9 mouse cellular contexts compared by ENCODE assay signal in the genomic region with DNA sequence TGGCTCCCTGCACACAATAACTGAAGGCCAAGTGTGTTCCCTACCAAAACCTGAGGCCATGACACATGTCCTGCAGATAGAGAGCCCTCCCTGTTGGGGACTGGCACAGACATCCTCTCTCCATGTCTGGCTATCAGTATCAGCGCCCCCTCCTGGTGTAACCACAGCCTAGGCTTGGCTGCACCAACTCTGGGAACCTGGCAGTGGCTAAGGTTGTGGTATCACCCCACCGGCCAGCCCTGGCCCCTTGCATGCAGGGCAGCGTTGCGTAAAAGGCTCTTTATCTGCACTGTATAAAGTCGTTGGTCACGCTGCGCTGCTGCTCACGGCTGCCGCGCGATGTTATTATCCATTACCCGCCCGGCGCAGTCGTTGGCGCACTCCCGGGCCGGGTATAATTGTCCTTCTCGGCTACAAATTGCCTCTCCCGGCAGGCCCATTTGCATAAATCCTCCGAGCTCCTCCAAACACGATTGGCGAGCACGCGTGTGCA. TPM values are rescaled to one million over a fixed set of nuclear protein-coding genes. Genes with fewer than 3 reads are reported as not detected.
DNase-seq lines count a peak whose midpoint lies in the region; ATAC-seq and TF ChIP-seq lines count a peak whose summit lies in the region.
"Had no signal": no experiment of that assay in that cellular context is flagged by ENCODE, and none has a peak within 500 bp of the region (broad histone marks: within the 10 kb centered on the region; RNA-seq: fewer than 3 reads in every experiment).

No protein-coding gene starts in this region.

- no peak overlapping the region for H3K4me3 ChIP-seq in spleen, adult 2 months (ENCODE audit: extremely low read depth, insufficient read depth, insufficient read length)
- peak overlapping the region; percentile 13; the same call in 1 of the 2 replicates for H3K4me3 ChIP-seq in forebrain, embryonic 10.5 days
- no peak overlapping the region for H3K4me3 ChIP-seq in lung, embryonic 15.5 days
- H3K4me3 ChIP-seq: erythroblast, embryonic 14.5 days had no signal

- DNase-seq in spleen, adult 2 months (ENCODE audit: low read depth in 1 of 2, low spot score in 2 of 2) = no peak
- no peak for DNase-seq in spleen, adult 18-20 months
- peak; percentile 91 for DNase-seq in brain, embryonic 14.5 days (ENCODE audit: low read depth)
- DNase-seq in forebrain, embryonic 10.5 days (ENCODE audit: extremely low spot score, low spot score) = peak; percentile 48
- DNase-seq in kidney, adult 11 months = peak; percentile 53
- DNase-seq in retina, postnatal 1 day = peak; percentile 70
- no peak for DNase-seq in urinary bladder, postnatal 25 days (ENCODE audit: low spot score)

- ATAC-seq in lung, embryonic 15.5 days (ENCODE audit: borderline replicate concordance, extremely low read depth, low FRiP score, low TSS enrichment) = no peak

- H3K27me3 ChIP-seq in spleen, adult 2 months (ENCODE audit: control insufficient read depth, insufficient read depth, low read length) = no peaks in the 10 kb centered on the region
- H3K27me3 ChIP-seq in forebrain, embryonic 10.5 days (ENCODE audit: poor library complexity, severe bottlenecking) = no peaks in the 10 kb centered on the region
- H3K27me3 ChIP-seq in lung, embryonic 15.5 days = no peaks in the 10 kb centered on the region

- H3K4me2 ChIP-seq in lung, embryonic 15.5 days = no peak overlapping the region

- WGBS in spleen, adult 2 months = 91% methylated on average over 25 of the region's 25 CpGs
- 74% methylated on average over 25 of the region's 25 CpGs for WGBS in forebrain, embryonic 10.5 days
- WGBS in lung, embryonic 15.5 days = 84% methylated on average over 25 of the region's 25 CpGs

- peak; percentile 20; the same call in 1 of the 2 replicates for TF ChIP-seq CTCF in spleen, adult 2 months (IDR thresholded peaks at IDR 0.05; ENCODE audit: extremely low read depth, insufficient read depth, insufficient read length, insufficient replicate concordance)
- peak; percentile 68 for TF ChIP-seq CTCF in brain, embryonic 14.5 days (IDR thresholded peaks at IDR 0.05; ENCODE audit: borderline replicate concordance, extremely low read depth, insufficient read depth, insufficient read length)

- no peaks in the 10 kb centered on the region for H3K36me3 ChIP-seq in spleen, adult 2 months (ENCODE audit: control insufficient read depth, insufficient read depth, low read length)
- peaks cover 100% of the 10 kb centered on the region for H3K36me3 ChIP-seq in forebrain, embryonic 10.5 days (replicated peaks)
- H3K36me3 ChIP-seq in lung, embryonic 15.5 days = peaks cover 50% of the 10 kb centered on the region

- no peak overlapping the region for H3K27ac ChIP-seq in spleen, adult 2 months (ENCODE audit: insufficient read depth, low read length)
- H3K27ac ChIP-seq in forebrain, embryonic 10.5 days = peak overlapping the region; percentile 73
- H3K27ac ChIP-seq in lung, embryonic 15.5 days = peak overlapping the region; percentile 39; the same call in 1 of the 2 replicates

- TF ChIP-seq POLR2A in spleen, adult 2 months (IDR thresholded peaks at IDR 0.05; ENCODE audit: low read depth, low read length) = no peak
- TF ChIP-seq POLR2A in brain, embryonic 14.5 days (IDR thresholded peaks at IDR 0.05; ENCODE audit: borderline replicate concordance, extremely low read depth, insufficient read depth, insufficient read length, poor library complexity, severe bottlenecking) = no peak

- H3K9me3 ChIP-seq in forebrain, embryonic 10.5 days = no peaks in the 10 kb centered on the region
- no peaks in the 10 kb centered on the region for H3K9me3 ChIP-seq in lung, embryonic 15.5 days

- no peak overlapping the region for H3K9ac ChIP-seq in lung, embryonic 15.5 days

- H3K4me1 ChIP-seq in spleen, adult 2 months (ENCODE audit: control insufficient read depth, insufficient read depth, insufficient read length) = no peaks in the 10 kb centered on the region
- H3K4me1 ChIP-seq in forebrain, embryonic 10.5 days = peaks cover 43% of the 10 kb centered on the region
- H3K4me1 ChIP-seq in lung, embryonic 15.5 days = peaks cover 19% of the 10 kb centered on the region

RNA-seq across cellular contexts. Expression of gene Bahcc1, which starts 47.6 kb away (rescaled TPM):
- 3.6 and 4.0 TPM in 2 replicates for polyA plus RNA-seq in spleen, adult 2 months (2012; rRNA removed)
- 29.0 and 47.0 TPM in 2 replicates for polyA plus RNA-seq in brain, embryonic 14.5 days (2012; rRNA removed)
- polyA plus RNA-seq in forebrain, embryonic 10.5 days (2016; fragmentation: Nextera tagmentation; extraction: Ambion mirVana) = 13.7 and 16.1 TPM in 2 replicates
- polyA plus RNA-seq in lung, embryonic 15.5 days (2015; fragmentation: Nextera tagmentation; extraction: Ambion mirVana) = 8.7 and 9.2 TPM in 2 replicates

Comparison
In these comparisons a context has a peak if more than half of its experiments do, and no peak if none do; other contexts are left out.
1. DNase-seq: peak in brain, embryonic 14.5 days (single experiment), forebrain, embryonic 10.5 days (single experiment), kidney, adult 11 months (single experiment) and retina, postnatal 1 day (single experiment); none in spleen, adult 2 months (0 of 2), spleen, adult 18-20 months (0 of 2) and urinary bladder, postnatal 25 days (single experiment).